Mouse (Mus musculus) forebrain, embryonic 14.5 days (tissue): ENCODE measurements around the gene Neurog1. TPM values are rescaled to one million over a fixed set of nuclear protein-coding genes. Genes with fewer than 3 reads are reported as not detected.

Experiments used
- ATAC-seq: fragments of 200-750 bp; cut with Nextera tagmentation; 2 replicates; pipeline ENCODE4 v1.8.0; 2017; ENCODE audit warnings: mild to moderate bottlenecking, moderate library complexity
- DNase-seq: peaks from one replicate; pipeline ENCODE4 v3.0.0-alpha.2; 2015; ENCODE audit warnings: low spot score
- H3K27ac ChIP-seq: fragments of 300-500 bp; sonication (generic); 2 replicates; pipeline ENCODE4 v1.5.1; 2014; ENCODE audit warnings: low read depth, mild to moderate bottlenecking, control low read depth, low read length, moderate library complexity
- H3K27me3 ChIP-seq: fragments of 300-500 bp; sonication (generic); replicated peaks from 2 replicates; pipeline ENCODE4 v1.6.1; 2014; ENCODE audit warnings: low read length, control low read depth, mixed read lengths; ENCODE audit not compliant: control insufficient read depth, insufficient read depth
- H3K36me3 ChIP-seq: fragments of 300-500 bp; sonication (generic); 2 replicates; pipeline ENCODE4 v1.6.1; 2014; ENCODE audit warnings: low read length, control low read depth; ENCODE audit not compliant: control insufficient read depth, insufficient read depth
- H3K4me1 ChIP-seq: fragments of 300-500 bp; sonication (generic); 2 replicates; pipeline ENCODE4 v1.6.1; 2014; ENCODE audit warnings: antibody characterized with exemption, low read length, control low read depth; ENCODE audit not compliant: control insufficient read depth, insufficient read depth
- H3K4me2 ChIP-seq: fragments of 300-500 bp; sonication (generic); 2 replicates; pipeline ENCODE4 v1.6.1; 2014; ENCODE audit warnings: mild to moderate bottlenecking, control low read depth, low read length
- H3K4me3 ChIP-seq: fragments of 300-500 bp; sonication (generic); 2 replicates; pipeline ENCODE4 v1.5.1; 2014; ENCODE audit warnings: low read depth, low read length, control low read depth
- H3K9ac ChIP-seq: fragments of 300-500 bp; sonication (generic); 2 replicates; pipeline ENCODE4 v1.6.1; 2014; ENCODE audit warnings: mild to moderate bottlenecking, low read length, control low read depth, moderate library complexity
- H3K9me3 ChIP-seq: fragments of 300-500 bp; sonication (generic); replicated peaks from 2 replicates; pipeline ENCODE4 v1.6.1; 2016; ENCODE audit warnings: low read length, control low read depth, mixed read lengths; ENCODE audit not compliant: control insufficient read depth
- WGBS: fragments of 180-500 bp; shearing (Covaris S2); extraction: QIAGEN DNeasy Blood & Tissue Kit; methylation state at CpG from one replicate; pipeline ENCODE4 v1.1.7; 2014; 5-methylcytosine and 5-hydroxymethylcytosine counted together
- polyA plus RNA-seq: library from polyadenylated mRNA; unstranded; fragments of >200 nt; fragmentation: Nextera tagmentation; extraction: Ambion mirVana; gene quantifications from 2 replicates; pipeline ENCODE4 v1.2.1, GENCODE M21; 2014

Gene Neurog1
- polyA plus RNA-seq, 1 experiment from 2014 or later, result 4.3 TPM

DNA sequence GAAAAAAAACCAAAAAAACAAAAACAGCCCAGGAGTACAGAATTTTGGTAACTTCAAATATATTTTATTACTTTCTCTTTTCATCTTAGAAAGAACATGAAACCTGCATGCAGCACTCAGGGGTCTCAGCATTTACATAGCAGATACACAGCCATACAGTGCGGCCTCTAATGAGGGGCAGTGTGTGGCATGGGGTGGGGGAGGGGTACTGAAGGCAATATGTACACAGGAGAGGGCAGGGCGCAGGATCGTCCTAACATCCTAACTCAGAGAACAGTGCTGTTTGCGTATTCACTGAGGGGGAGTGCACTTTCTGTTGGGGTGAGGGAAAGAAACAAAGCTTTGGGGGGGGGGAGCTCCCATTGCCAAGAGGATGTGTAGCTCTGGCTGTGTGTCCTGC lies 36.6 kb upstream of the Neurog1 start:
- H3K4me1 ChIP-seq, result peaks cover 3% of the 10 kb centered on the region; the same call in 1 of the 2 replicates
- WGBS, result 44% methylated on average over 4 of the region's 4 CpGs
- H3K27me3 ChIP-seq, result peaks cover 6% of the 10 kb centered on the region

DNA sequence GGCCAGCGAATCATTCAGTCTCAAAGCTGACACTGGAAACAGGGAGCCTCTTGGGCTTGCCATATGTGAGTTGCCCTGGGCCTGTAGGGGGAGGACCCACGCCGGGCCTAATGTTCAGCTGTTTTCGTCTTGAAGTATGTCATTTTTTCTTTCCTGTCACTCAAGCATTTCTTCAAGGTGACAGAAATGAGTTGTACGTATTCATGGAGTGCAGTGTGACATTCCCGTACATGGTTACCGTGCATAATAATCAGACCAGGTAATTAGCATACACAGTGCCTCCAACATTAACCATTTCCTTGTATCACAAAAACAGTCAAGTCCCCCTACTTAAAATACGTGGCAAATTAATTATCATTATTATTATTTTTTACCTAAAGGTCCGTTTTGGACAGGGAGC lies 35.1 kb upstream of the Neurog1 start:
- Histone ChIP-seq H3K9ac (no peak overlapping the region), H3K27ac (no peak overlapping the region), H3K36me3 (no peaks in the 10 kb centered on the region), H3K27me3 (no peaks in the 10 kb centered on the region), H3K4me2 (no peak overlapping the region), H3K4me1 (peaks cover 3% of the 10 kb centered on the region; the same call in 1 of the 2 replicates), H3K4me3 (no peak overlapping the region), H3K9me3 (no peaks in the 10 kb centered on the region; the same call in 1 of the 2 replicates)
- ATAC-seq (peak; percentile 37; the same call in 1 of the 2 replicates), DNase-seq (peak; percentile 38)
- 38% methylated on average over 9 of the region's 9 CpGs for WGBS

More for the DNA sequence above, 36.6 kb upstream of the Neurog1 start:
- Histone ChIP-seq H3K4me2 (no peak overlapping the region), H3K27ac (no peak overlapping the region), H3K36me3 (no peaks in the 10 kb centered on the region), H3K4me3 (no peak overlapping the region), H3K9me3 (no peaks in the 10 kb centered on the region; the same call in 1 of the 2 replicates), H3K9ac (0 out of 2 replicates have a peak overlapping the region, but pooled peaks have one; percentile 21)
- ATAC-seq, result no peak
- DNase-seq, result no peak

DNA sequence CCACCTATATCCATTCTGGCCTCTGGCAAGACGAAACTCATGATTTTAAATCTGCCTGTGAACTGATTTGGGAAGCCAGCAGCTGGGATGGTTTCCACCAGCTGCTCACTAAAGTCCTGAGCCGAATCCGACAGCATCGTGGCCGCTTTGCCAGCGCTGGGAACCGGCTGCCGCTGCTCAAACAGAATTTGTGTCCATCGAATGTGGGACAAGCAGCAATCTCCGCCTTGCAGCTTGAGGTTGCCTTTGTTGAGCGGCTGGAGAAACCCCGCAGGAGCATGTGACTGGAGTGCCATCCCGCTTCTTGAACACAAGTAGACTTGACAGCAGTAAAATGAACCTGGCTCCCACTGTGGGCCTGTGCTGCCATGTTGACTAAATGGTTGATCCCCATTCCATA lies 31.4 kb upstream of the Neurog1 start:
- H3K9ac ChIP-seq, result no peak overlapping the region
- DNase-seq (no peak), ATAC-seq (no peak)
- 91% methylated on average over 13 of the region's 13 CpGs for WGBS
- H3K27ac ChIP-seq, result no peak overlapping the region
- H3K4me1 ChIP-seq, result peaks cover 3% of the 10 kb centered on the region; the same call in 1 of the 2 replicates
- no peaks in the 10 kb centered on the region for H3K36me3 ChIP-seq
- no peak overlapping the region for H3K4me3 ChIP-seq
- no peak overlapping the region for H3K4me2 ChIP-seq
- H3K9me3 ChIP-seq, result no peaks in the 10 kb centered on the region
- no peaks in the 10 kb centered on the region for H3K27me3 ChIP-seq

DNA sequence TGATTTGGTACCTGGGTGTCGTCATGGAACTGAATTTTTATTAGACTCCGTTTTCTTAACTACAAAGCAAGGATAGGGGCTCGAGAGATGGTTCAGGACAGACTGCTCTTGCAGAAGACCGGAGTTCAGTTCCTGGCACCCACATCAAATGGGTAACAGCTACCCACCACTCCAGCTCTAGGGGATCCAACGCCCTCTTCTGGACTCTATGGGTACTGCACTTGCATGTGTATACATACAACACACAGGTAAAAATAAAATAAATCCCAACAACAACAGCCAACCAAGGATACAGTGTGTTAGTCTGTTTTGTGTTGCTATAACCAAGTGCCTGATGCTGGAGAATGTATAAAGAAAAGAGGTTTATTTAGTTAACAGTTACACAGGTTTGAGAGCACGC lies 28.4 kb upstream of the Neurog1 start:
- Histone ChIP-seq H3K9me3 (no peaks in the 10 kb centered on the region), H3K9ac (no peak overlapping the region), H3K36me3 (no peaks in the 10 kb centered on the region), H3K4me3 (no peak overlapping the region), H3K27me3 (no peaks in the 10 kb centered on the region), H3K4me1 (no peaks in the 10 kb centered on the region), H3K27ac (no peak overlapping the region), H3K4me2 (no peak overlapping the region)
- ATAC-seq (no peak), DNase-seq (no peak)
- 84% methylated on average over 6 of the region's 6 CpGs for WGBS

DNA sequence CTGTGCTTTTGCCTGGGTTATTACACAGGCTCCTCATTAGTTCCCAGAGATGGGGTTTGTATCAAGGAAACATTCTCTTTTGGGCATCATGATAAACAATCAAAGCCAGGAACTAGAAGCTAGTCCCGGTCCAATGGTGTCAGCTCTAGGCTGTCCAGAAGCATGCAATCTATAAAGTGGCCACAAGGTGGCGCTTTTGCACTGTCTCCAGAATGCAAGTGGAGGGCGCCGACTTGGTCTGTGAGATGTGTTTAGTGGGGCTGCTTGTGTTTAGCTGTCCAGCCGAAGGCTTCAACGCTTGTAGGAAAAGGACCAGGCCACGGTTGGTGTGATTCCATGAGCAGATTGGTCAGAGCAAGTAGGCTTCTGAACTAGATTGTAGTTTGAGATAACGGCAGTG lies 27.5 kb upstream of the Neurog1 start:
- H3K27me3 ChIP-seq, result no peaks in the 10 kb centered on the region
- H3K9ac ChIP-seq, result no peak overlapping the region
- ATAC-seq (peak; percentile 82), DNase-seq (peak; percentile 91)
- H3K4me2 ChIP-seq, result no peak overlapping the region
- H3K36me3 ChIP-seq, result no peaks in the 10 kb centered on the region
- no peak overlapping the region for H3K27ac ChIP-seq
- 22% methylated on average over 8 of the region's 8 CpGs for WGBS
- H3K4me3 ChIP-seq, result no peak overlapping the region
- no peaks in the 10 kb centered on the region for H3K4me1 ChIP-seq
- no peaks in the 10 kb centered on the region for H3K9me3 ChIP-seq

DNA sequence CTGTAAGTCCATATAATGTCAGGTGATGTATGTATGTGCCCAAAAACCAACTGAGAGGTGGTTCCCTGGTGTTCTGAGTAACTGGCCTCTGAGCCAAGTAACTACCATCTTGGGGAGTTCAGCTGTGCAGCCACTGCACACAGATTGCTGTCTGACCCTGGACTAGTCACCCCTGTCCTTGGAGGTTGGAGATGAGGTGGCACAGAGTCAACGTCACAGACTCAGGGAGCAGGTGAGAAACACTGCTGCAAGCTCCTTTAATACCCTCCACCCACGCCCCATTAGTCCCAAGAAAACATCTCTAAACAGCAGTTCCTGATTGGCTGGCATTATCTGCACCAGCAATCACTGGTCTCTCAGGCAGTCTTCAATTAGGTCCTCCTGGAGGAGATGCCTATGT lies 23.2 kb upstream of the Neurog1 start:
- Histone ChIP-seq H3K27ac (no peak overlapping the region), H3K9me3 (no peaks in the 10 kb centered on the region; the same call in 1 of the 2 replicates), H3K27me3 (no peaks in the 10 kb centered on the region), H3K36me3 (no peaks in the 10 kb centered on the region), H3K4me3 (no peak overlapping the region), H3K9ac (no peak overlapping the region), H3K4me1 (no peaks in the 10 kb centered on the region), H3K4me2 (no peak overlapping the region)
- ATAC-seq, result no peak
- no peak for DNase-seq
- 46% methylated on average over 2 of the region's 2 CpGs for WGBS

DNA sequence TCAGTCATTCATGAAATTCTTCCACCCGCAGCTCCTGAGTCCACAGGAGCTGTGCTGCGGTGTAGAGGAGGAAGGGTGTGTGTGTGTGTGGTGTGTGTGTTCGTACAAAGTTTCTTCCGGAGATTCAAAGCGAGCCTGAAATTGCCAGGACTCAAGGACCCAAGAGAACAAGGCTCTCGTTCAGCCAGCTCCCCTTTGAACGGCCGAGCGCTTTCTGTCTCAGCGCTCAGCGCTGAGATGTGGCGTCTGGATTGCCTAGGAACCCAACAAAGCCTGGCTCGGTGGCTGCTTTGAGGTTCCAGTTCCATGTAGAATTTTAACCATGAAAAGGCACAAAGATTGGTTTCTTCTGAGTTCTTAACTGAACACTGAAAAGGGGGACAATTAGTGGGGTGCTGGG lies 18.2 kb upstream of the Neurog1 start:
- Histone ChIP-seq H3K9ac (no peak overlapping the region), H3K36me3 (no peaks in the 10 kb centered on the region), H3K27me3 (no peaks in the 10 kb centered on the region), H3K4me2 (no peak overlapping the region), H3K4me1 (no peaks in the 10 kb centered on the region), H3K4me3 (no peak overlapping the region), H3K9me3 (no peaks in the 10 kb centered on the region; the same call in 1 of the 2 replicates), H3K27ac (no peak overlapping the region)
- DNase-seq, result no peak
- 55% methylated on average over 13 of the region's 13 CpGs for WGBS
- ATAC-seq, result no peak

DNA sequence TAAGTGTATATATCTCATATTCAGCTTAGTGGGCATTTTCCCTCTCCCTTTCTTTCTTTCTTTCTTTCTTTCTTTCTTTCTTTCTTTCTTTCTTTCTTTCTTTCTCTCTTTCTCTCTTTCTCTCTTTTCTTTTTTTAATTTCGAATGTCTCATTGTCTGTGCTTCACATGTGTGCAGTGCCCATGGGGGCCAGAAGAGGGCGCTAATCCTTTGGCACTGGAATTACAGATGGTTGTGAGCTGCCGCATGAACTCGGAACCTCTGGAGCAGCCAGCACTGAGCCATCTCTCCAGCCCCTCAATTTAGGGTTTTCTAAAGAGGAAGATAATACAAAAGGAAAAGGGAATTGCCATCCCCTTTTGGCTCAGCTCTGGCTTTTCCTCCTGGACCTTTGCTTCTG lies 15.4 kb upstream of the Neurog1 start:
- no peak for DNase-seq
- H3K4me3 ChIP-seq, result no peak overlapping the region
- no peaks in the 10 kb centered on the region; the same call in 1 of the 2 replicates for H3K9me3 ChIP-seq
- no peak for ATAC-seq
- H3K9ac ChIP-seq, result no peak overlapping the region
- H3K4me1 ChIP-seq, result no peaks in the 10 kb centered on the region
- H3K36me3 ChIP-seq, result no peaks in the 10 kb centered on the region
- 74% methylated on average over 4 of the region's 4 CpGs for WGBS
- no peak overlapping the region for H3K27ac ChIP-seq
- H3K27me3 ChIP-seq, result no peaks in the 10 kb centered on the region
- no peak overlapping the region for H3K4me2 ChIP-seq

DNA sequence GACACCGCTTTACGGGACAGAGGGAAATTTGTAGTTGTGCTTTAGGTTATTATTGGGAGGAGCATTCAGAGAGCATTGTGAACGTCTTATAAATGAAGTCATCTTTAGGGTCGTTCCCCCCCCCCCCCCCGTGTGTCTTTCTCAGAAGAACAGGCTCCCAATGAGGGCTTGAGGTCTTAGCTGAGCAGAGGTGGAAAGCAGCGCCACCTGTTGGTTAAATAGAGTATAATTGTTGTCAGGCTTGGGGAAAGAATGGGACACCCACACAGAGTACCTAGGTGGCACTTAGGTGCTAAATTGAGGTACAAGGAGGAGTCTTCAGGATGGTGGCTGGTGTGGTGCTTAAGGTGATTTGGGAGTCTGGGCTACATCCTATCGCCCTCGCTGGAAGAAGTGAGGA lies 14.5 kb upstream of the Neurog1 start:
- 35% methylated on average over 8 of the region's 8 CpGs for WGBS
- Histone ChIP-seq H3K27me3 (peaks cover 4% of the 10 kb centered on the region; the same call in 1 of the 2 replicates), H3K4me3 (no peak overlapping the region), H3K4me1 (no peaks in the 10 kb centered on the region), H3K9me3 (no peaks in the 10 kb centered on the region; the same call in 1 of the 2 replicates), H3K9ac (no peak overlapping the region), H3K27ac (no peak overlapping the region), H3K4me2 (no peak overlapping the region), H3K36me3 (no peaks in the 10 kb centered on the region)
- DNase-seq (peak; percentile 76), ATAC-seq (peak; percentile 57; the same call in 1 of the 2 replicates)
